Mouse (Mus musculus) heart, postnatal 25 days (tissue): ENCODE data around the gene Hacd1. TPM values are rescaled to one million over a fixed set of nuclear protein-coding genes. Genes with fewer than 3 reads are reported as not detected.

Experiments used
- total RNA-seq, 2 experiments: library from RNA; stranded (reverse); gene quantifications; 2 replicates each; pipeline ENCODE4 v1.2.3; 2021

Hacd1 gene
- total RNA-seq, 2 experiments from 2014 or later = 150 to 166 TPM

Other genes starting within 250 kb of the Hacd1 start
- 10 to 100 TPM; 23.7 to 24.1 TPM for gene Stam, start 18.0 kb upstream of the Hacd1 start, total RNA-seq
- not detected for gene Tmem236, start 118.4 kb upstream of the Hacd1 start, total RNA-seq
- gene Mrc1, start 173.3 kb upstream of the Hacd1 start, total RNA-seq = 10 to 100 TPM; 17.5 to 20.0 TPM